Mouse (Mus musculus) midbrain, embryonic 11.5 days (tissue): ENCODE data around the gene Tnfaip3. TPM values are rescaled to one million over a fixed set of nuclear protein-coding genes. Genes with fewer than 3 reads are reported as not detected.

Source experiments
- ATAC-seq: fragments of 200-750 bp; cut with Nextera tagmentation; 2 replicates; pipeline ENCODE4 v1.8.0; 2017; ENCODE audit warnings: moderate TSS enrichment, moderate library complexity; ENCODE audit not compliant: low FRiP score
- DNase-seq: peaks from one replicate; pipeline ENCODE4 v3.0.0; 2015; ENCODE audit warnings: low spot score; ENCODE audit errors: missing footprints
- H3K27ac ChIP-seq: fragments of 300-500 bp; sonication (generic); 2 replicates; pipeline ENCODE4 v1.5.1; 2014; ENCODE audit warnings: low read depth, low read length
- H3K27me3 ChIP-seq: fragments of 300-500 bp; sonication (generic); 2 replicates; pipeline ENCODE4 v1.6.1; 2014; ENCODE audit warnings: mild to moderate bottlenecking, low read length, moderate library complexity, mixed read lengths; ENCODE audit not compliant: control insufficient read depth, insufficient read depth
- H3K36me3 ChIP-seq: fragments of 300-500 bp; sonication (generic); 2 replicates; pipeline ENCODE4 v1.6.1; 2014; ENCODE audit warnings: mild to moderate bottlenecking, low read length, moderate library complexity, mixed read lengths; ENCODE audit not compliant: control insufficient read depth, insufficient read depth
- H3K4me1 ChIP-seq: fragments of 300-500 bp; sonication (generic); 2 replicates; pipeline ENCODE4 v1.6.1; 2014; ENCODE audit warnings: low read length; ENCODE audit not compliant: control insufficient read depth, insufficient read depth
- H3K4me2 ChIP-seq: fragments of 300-500 bp; sonication (generic); 2 replicates; pipeline ENCODE4 v1.6.1; 2014; ENCODE audit warnings: mild to moderate bottlenecking, moderate library complexity
- H3K4me3 ChIP-seq: fragments of 300-500 bp; sonication (generic); 2 replicates; pipeline ENCODE4 v1.5.1; 2014; ENCODE audit warnings: low read depth, low read length
- H3K9ac ChIP-seq: fragments of 300-500 bp; sonication (generic); 2 replicates; pipeline ENCODE4 v1.6.1; 2014; ENCODE audit warnings: low read length
- H3K9me3 ChIP-seq: fragments of 300-500 bp; sonication (generic); 2 replicates; pipeline ENCODE4 v1.6.1; 2016; ENCODE audit warnings: low read length; ENCODE audit not compliant: control insufficient read depth
- WGBS: fragments of 180-500 bp; shearing (Covaris S2); extraction: QIAGEN DNeasy Blood & Tissue Kit; methylation state at CpG from one replicate; pipeline ENCODE4 v1.1.7; 2014; 5-methylcytosine and 5-hydroxymethylcytosine counted together
- polyA plus RNA-seq: library from polyadenylated mRNA; unstranded; fragments of >200 nt; fragmentation: Nextera tagmentation; extraction: Ambion mirVana; gene quantifications from 2 replicates; pipeline ENCODE4 v1.2.1, GENCODE M21; 2014

The Tnfaip3 gene
- polyA plus RNA-seq, 1 experiment from 2014 or later: 1.2 TPM

DNA sequence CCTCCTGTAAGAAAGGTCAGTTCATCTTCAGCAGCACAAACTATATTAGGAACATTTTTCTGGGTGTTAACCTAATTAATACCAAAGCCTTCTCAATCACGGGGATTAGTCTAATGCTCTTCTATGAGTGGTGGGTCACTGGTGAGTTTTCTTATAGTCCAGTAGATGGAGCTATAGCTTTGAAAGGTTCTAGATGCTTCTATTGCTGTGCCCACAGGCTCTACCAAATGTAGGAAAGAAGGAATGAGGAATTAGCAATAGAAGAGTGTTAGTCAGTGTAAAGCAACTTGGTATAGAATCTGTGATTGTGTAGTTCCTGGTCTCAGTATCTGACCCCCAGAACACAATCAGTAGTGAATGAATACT lies 61.8 kb downstream of the Tnfaip3 start:
- Histone ChIP-seq H3K27me3 (no peaks in the 10 kb centered on the region), H3K4me2 (no peak overlapping the region), H3K9me3 (no peaks in the 10 kb centered on the region), H3K4me1 (no peaks in the 10 kb centered on the region), H3K27ac (no peak overlapping the region), H3K9ac (no peak overlapping the region), H3K36me3 (no peaks in the 10 kb centered on the region), H3K4me3 (no peak overlapping the region)
- ATAC-seq (no peak), DNase-seq (no peak)
- 16% methylated on average over 1 of the region's 1 CpGs for WGBS

DNA sequence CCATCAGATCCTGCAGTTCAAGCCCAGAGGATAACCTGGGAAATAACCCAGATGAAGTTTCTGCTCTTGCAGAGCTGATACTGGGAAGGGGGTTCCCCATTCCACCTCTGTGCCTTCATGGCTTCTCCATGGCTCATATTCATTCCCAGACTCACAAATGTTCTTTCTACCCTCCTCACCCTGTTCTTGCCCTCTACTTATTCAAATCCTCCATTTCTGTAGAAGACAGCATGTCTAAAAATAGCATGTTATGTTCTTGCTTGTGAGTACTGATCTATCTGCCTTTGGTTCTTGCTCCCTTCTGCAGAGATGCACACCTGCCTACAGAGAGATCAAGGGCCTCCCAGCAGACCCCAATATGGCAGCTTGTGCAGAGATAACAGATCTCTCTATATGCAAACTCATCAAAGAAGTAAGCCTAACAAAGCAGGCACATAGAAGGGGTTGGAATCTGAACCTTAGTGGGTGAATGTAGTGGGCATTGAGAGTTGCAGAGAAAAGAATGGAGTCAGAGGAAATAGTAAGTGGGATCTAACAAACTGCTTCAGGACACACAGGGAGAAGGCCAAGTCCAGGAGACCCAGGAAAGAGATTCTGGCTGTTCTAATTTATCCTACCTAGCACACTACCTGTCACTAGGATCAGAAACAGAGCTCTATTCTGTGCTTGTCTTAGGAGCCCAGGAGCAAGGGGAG lies 62.3 kb downstream of the Tnfaip3 start:
- DNase-seq: no peak
- Histone ChIP-seq H3K27ac (no peak overlapping the region), H3K27me3 (no peaks in the 10 kb centered on the region), H3K36me3 (no peaks in the 10 kb centered on the region), H3K9me3 (no peaks in the 10 kb centered on the region), H3K9ac (no peak overlapping the region), H3K4me2 (no peak overlapping the region), H3K4me1 (no peaks in the 10 kb centered on the region), H3K4me3 (no peak overlapping the region)
- no peak for ATAC-seq

Other genes starting within 250 kb of the Tnfaip3 start
- gene Gm4922, start 228.9 kb downstream of the Tnfaip3 start, polyA plus RNA-seq: 0.08 TPM in 1 of 2 replicates, not detected in the other
- 6.0 and 6.1 TPM in 2 replicates for gene Perp, start 170.6 kb downstream of the Tnfaip3 start, polyA plus RNA-seq